Mouse (Mus musculus) embryonic facial prominence, embryonic 15.5 days (tissue): ENCODE results near the gene Pik3c2g. TPM values are rescaled to one million over a fixed set of nuclear protein-coding genes. Genes with fewer than 3 reads are reported as not detected.

ENCODE experiments used
- ATAC-seq: fragments of 200-750 bp; cut with Nextera tagmentation; 2 replicates; pipeline ENCODE4 v1.8.0; 2017; ENCODE audit warnings: low read depth, moderate TSS enrichment; ENCODE audit not compliant: insufficient number of reproducible peaks, low FRiP score, low TSS enrichment
- H3K27ac ChIP-seq: fragments of 300-500 bp; sonication (generic); replicated peaks from 2 replicates; pipeline ENCODE4 v1.5.1; 2015; ENCODE audit warnings: mild to moderate bottlenecking, inconsistent platforms
- H3K27me3 ChIP-seq: fragments of 300-500 bp; sonication (generic); 2 replicates; pipeline ENCODE4 v1.6.1; 2015; ENCODE audit warnings: inconsistent platforms
- H3K36me3 ChIP-seq: fragments of 300-500 bp; sonication (generic); 2 replicates; pipeline ENCODE4 v1.6.1; 2015; ENCODE audit warnings: mild to moderate bottlenecking, inconsistent platforms
- H3K4me1 ChIP-seq: fragments of 300-500 bp; sonication (generic); 2 replicates; pipeline ENCODE4 v1.6.1; 2015; ENCODE audit warnings: inconsistent platforms
- H3K4me2 ChIP-seq: fragments of 300-500 bp; sonication (generic); replicated peaks from 2 replicates; pipeline ENCODE4 v1.6.1; 2015; ENCODE audit warnings: mild to moderate bottlenecking, inconsistent platforms
- H3K4me3 ChIP-seq: fragments of 300-500 bp; sonication (generic); replicated peaks from 2 replicates; pipeline ENCODE4 v1.5.1; 2015; ENCODE audit warnings: mild to moderate bottlenecking, inconsistent platforms
- H3K9ac ChIP-seq: fragments of 300-500 bp; sonication (generic); 2 replicates; pipeline ENCODE4 v1.6.1; 2015; ENCODE audit warnings: inconsistent platforms
- H3K9me3 ChIP-seq: fragments of 300-500 bp; sonication (generic); replicated peaks from 2 replicates; pipeline ENCODE4 v1.6.1; 2016; ENCODE audit warnings: inconsistent platforms
- WGBS: fragments of 180-500 bp; shearing (Covaris S2); methylation state at CpG from one replicate; pipeline ENCODE4 v1.1.7; 2015; 5-methylcytosine and 5-hydroxymethylcytosine counted together
- polyA plus RNA-seq: library from polyadenylated mRNA; unstranded; fragments of >200 nt; fragmentation: Nextera tagmentation; extraction: Ambion mirVana; gene quantifications from 2 replicates; pipeline ENCODE4 v1.2.1, GENCODE M21; 2015

Gene Pik3c2g
- polyA plus RNA-seq, 1 experiment from 2014 or later: 1.4 TPM

DNA sequence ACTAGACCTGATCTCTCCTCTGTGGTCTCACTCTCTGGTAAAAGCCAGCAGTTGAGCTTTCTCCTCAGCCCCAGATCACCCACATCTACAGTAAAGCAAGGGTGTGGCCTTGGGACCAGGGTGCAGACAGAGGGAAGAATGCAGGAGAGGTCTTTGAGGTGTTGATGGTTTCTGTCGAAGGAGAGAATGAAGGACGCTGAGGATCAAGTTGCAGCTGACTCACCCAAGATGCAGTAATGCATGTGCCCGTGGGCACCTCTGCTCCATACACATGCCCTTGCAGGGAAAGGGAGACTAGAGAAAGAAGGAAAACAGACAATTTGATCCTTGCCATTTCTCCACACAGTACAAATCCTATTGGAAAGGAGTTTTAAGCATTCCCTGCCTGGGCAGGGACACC, 5.1 kb downstream of the Pik3c2g start:
- Histone ChIP-seq H3K4me3 (no peak overlapping the region), H3K4me2 (no peak overlapping the region), H3K27me3 (no peaks in the 10 kb centered on the region), H3K4me1 (0 out of 2 replicates have a peak, but pooled peaks cover 7% of the 10 kb centered on the region), H3K9me3 (no peaks in the 10 kb centered on the region), H3K36me3 (no peaks in the 10 kb centered on the region), H3K27ac (no peak overlapping the region), H3K9ac (no peak overlapping the region)
- no peak for ATAC-seq
- 38% methylated on average over 3 of the region's 3 CpGs for WGBS

DNA sequence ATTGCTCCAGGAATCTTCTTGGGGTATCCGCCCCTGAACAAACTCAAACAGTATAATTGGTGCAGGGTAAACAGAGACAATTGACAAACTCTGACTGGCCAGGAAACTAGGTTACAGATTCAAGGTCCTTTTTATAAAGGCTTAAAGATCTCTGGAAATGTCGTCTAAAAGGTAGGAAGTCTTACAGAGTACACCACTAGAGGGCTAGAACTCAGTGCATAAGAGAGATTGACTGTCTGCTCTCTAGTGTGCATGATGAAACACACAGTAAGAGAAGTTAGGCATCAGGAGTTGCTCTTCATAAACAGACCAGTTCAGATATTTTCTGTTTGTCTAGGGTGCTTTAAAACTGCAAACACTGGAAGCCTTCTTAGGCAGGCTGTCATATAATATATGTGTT, 9.4 kb downstream of the Pik3c2g start:
- Histone ChIP-seq H3K4me2 (no peak overlapping the region), H3K36me3 (no peaks in the 10 kb centered on the region), H3K27ac (no peak overlapping the region), H3K4me1 (no peaks in the 10 kb centered on the region), H3K4me3 (no peak overlapping the region), H3K9me3 (no peaks in the 10 kb centered on the region), H3K9ac (no peak overlapping the region), H3K27me3 (no peaks in the 10 kb centered on the region)
- no peak for ATAC-seq
- 48% methylated on average over 2 of the region's 2 CpGs for WGBS

- H3K9me3 ChIP-seq: no peaks in the 10 kb centered on the region
- no peak overlapping the region for H3K27ac ChIP-seq
- 59% methylated on average over 1 of the region's 1 CpGs for WGBS
Observed at GRCm38 (mm10) chr6:139599216-139599615, 12.2 kb downstream of the Pik3c2g start.

GRCm38 (mm10) chr6:139618774-139619173, 31.8 kb downstream of the Pik3c2g start:
- Histone ChIP-seq H3K4me1 (no peaks in the 10 kb centered on the region), H3K9me3 (no peaks in the 10 kb centered on the region), H3K36me3 (no peaks in the 10 kb centered on the region), H3K4me3 (no peak overlapping the region), H3K4me2 (no peak overlapping the region), H3K27me3 (no peaks in the 10 kb centered on the region), H3K9ac (no peak overlapping the region), H3K27ac (no peak overlapping the region)
- no peak for ATAC-seq
- 80% methylated on average over 4 of the region's 4 CpGs for WGBS

More at GRCm38 (mm10) chr6:139599216-139599615, 12.2 kb downstream of the Pik3c2g start:
- no peak for ATAC-seq
- H3K4me3 ChIP-seq: no peak overlapping the region
- no peaks in the 10 kb centered on the region for H3K27me3 ChIP-seq
- no peaks in the 10 kb centered on the region for H3K36me3 ChIP-seq
- H3K9ac ChIP-seq: no peak overlapping the region
- H3K4me1 ChIP-seq: no peaks in the 10 kb centered on the region
- no peak overlapping the region for H3K4me2 ChIP-seq

DNA sequence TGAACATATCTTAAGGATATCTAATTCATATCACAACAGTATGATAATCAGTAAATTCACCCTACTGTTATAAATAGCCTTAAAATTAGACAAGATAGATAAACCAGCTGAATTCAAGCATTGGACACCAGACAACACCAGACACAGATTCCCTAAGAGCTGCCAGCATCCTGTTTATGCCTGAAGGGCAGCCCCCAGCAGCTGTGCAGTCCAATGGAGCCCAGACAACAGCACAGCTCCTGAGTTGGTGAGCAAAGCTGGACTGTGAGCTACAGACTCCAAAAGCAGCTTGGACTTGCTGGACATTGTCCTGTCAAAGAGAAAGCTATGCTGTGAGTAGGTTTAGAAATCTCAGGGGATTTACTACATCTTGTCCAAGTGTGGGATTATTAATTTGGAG, 37.7 kb downstream of the Pik3c2g start:
- no peak overlapping the region for H3K9ac ChIP-seq
- H3K9me3 ChIP-seq: no peaks in the 10 kb centered on the region
- H3K27me3 ChIP-seq: no peaks in the 10 kb centered on the region
- no peaks in the 10 kb centered on the region for H3K4me1 ChIP-seq
- no peak overlapping the region for H3K27ac ChIP-seq
- H3K36me3 ChIP-seq: no peaks in the 10 kb centered on the region
- H3K4me2 ChIP-seq: no peak overlapping the region
- no peak overlapping the region for H3K4me3 ChIP-seq
- no peak for ATAC-seq

- Histone ChIP-seq H3K4me1 (no peaks in the 10 kb centered on the region), H3K4me2 (no peak overlapping the region), H3K4me3 (no peak overlapping the region), H3K27ac (no peak overlapping the region), H3K27me3 (no peaks in the 10 kb centered on the region), H3K9me3 (no peaks in the 10 kb centered on the region), H3K9ac (no peak overlapping the region), H3K36me3 (no peaks in the 10 kb centered on the region)
- no peak for ATAC-seq
- 76% methylated on average over 3 of the region's 3 CpGs for WGBS
Observed at GRCm38 (mm10) chr6:139634561-139634960, 47.5 kb downstream of the Pik3c2g start.

GRCm38 (mm10) chr6:139655399-139655798, 68.4 kb downstream of the Pik3c2g start:
- H3K4me2 ChIP-seq: no peak overlapping the region
- no peaks in the 10 kb centered on the region for H3K9me3 ChIP-seq
- 33% methylated on average over 4 of the region's 4 CpGs for WGBS
- H3K27ac ChIP-seq: no peak overlapping the region
- no peaks in the 10 kb centered on the region for H3K4me1 ChIP-seq
- H3K9ac ChIP-seq: no peak overlapping the region
- no peaks in the 10 kb centered on the region for H3K27me3 ChIP-seq
- no peak overlapping the region for H3K4me3 ChIP-seq
- ATAC-seq: no peak
- no peaks in the 10 kb centered on the region for H3K36me3 ChIP-seq

GRCm38 (mm10) chr6:139662462-139662861, 75.4 kb downstream of the Pik3c2g start:
- 61% methylated on average over 1 of the region's 1 CpGs for WGBS
- H3K9me3 ChIP-seq: no peaks in the 10 kb centered on the region
- H3K9ac ChIP-seq: no peak overlapping the region
- H3K27ac ChIP-seq: no peak overlapping the region
- ATAC-seq: no peak
- no peaks in the 10 kb centered on the region for H3K27me3 ChIP-seq
- no peak overlapping the region for H3K4me3 ChIP-seq
- H3K36me3 ChIP-seq: no peaks in the 10 kb centered on the region
- no peaks in the 10 kb centered on the region for H3K4me1 ChIP-seq
- H3K4me2 ChIP-seq: no peak overlapping the region

DNA sequence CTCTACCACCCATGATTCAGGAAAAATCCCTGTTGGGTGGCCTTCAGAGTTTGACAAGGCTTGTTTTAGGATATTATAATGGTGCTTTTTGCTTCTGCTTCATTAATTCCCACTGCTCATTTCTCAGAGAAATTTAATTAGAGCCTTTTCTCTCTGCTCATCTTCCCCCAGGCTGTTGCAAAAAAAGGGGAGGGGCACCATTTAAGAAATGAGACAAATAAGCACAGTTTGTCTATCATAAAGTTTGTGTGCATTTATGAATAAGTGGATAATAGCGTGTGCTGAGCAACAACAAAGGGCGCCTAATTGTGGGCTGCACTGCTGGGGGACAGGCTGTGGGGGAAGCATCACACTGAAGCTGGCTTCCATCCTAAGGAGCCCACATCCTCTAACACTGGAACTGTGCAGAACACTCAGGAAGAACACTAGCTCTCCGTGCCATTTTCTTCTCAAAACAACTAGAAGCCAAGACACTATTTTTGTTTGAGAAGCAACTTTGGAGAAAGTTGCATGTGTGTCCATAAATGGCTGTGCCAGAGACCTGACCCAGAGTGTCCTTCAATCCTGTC, 131.5 kb downstream of the Pik3c2g start:
- H3K4me1 ChIP-seq: no peaks in the 10 kb centered on the region
- no peak for ATAC-seq
- H3K27me3 ChIP-seq: no peaks in the 10 kb centered on the region
- WGBS: 71% methylated on average over 3 of the region's 3 CpGs
- H3K9me3 ChIP-seq: no peaks in the 10 kb centered on the region
- H3K4me3 ChIP-seq: no peak overlapping the region
- no peak overlapping the region for H3K4me2 ChIP-seq
- H3K36me3 ChIP-seq: no peaks in the 10 kb centered on the region
- no peak overlapping the region for H3K9ac ChIP-seq
- H3K27ac ChIP-seq: no peak overlapping the region

DNA sequence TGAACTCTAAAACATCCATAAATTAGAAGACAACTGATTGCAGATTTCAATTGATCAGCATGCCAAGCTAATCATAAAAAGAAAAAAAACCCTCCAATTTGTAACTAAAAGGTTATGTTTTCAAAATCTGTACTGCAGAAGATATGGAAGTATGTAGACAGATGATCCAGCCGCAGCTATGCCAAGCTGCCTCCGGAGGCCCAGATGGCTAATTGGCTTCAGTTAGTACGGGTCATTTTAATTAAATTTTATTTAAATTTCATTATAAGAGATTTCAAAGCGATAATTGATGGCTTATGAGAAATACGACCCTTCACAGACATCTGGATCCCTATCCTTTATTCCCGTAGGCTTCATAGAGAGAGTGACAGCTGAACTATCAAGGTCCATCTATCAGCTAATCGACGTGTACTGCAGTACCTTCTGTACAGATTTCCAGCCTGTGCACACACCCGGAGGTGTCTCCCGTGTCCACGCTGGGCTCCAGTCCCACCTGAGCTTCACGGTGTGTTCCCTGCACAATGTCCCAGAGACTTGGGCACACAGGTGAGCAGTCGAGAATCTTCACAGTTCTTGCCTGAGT, 132.7 kb downstream of the Pik3c2g start:
- Histone ChIP-seq H3K9me3 (no peaks in the 10 kb centered on the region), H3K36me3 (no peaks in the 10 kb centered on the region), H3K27ac (no peak overlapping the region), H3K4me3 (no peak overlapping the region), H3K27me3 (no peaks in the 10 kb centered on the region), H3K4me1 (no peaks in the 10 kb centered on the region), H3K9ac (no peak overlapping the region), H3K4me2 (no peak overlapping the region)
- 75% methylated on average over 13 of the region's 13 CpGs for WGBS
- no peak for ATAC-seq

DNA sequence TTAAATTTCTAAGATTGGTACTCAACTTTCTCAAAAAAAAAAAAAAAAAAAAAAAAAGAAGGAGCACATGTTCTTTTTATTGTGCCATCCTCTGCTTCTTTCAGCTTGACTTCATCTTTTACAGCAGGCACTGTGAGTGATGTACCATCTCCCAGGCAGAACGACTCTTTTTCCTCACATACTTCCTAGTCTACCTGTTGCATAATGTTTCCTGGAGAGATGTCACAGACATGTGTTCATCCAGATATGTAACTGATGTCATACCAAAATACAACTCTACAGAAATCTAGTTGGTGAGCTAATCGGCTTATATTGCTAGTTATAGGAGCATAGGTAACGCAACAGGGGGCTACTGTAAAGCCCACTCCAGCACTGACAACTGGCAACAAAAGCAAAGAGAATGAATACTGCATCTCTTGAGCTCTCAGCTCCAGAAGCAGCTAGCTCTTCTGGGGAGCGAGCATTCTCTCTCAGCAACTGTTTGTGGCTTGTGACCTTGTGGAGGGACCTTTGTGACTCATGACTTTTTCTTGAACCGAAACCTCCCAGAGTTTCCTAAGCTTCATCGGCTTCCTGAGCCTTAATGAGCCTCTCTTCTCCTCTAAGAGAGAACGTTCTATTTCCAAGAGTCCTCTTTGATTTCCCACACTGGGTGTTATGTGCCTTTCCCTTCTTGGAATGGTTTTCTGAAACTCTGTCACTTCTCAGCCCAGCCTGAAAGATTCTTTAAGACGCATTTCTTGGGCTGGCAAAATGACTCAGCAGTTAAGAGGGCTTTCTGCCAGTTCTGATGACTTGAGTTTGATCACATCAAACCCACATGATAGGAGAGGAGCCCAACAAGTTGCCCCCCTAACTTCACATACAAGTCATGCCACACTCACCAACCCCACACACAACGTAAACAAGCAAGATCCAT, 148.9 kb downstream of the Pik3c2g start:
- no peaks in the 10 kb centered on the region for H3K36me3 ChIP-seq
- no peak overlapping the region for H3K4me2 ChIP-seq
- WGBS: 87% methylated on average over 9 of the region's 9 CpGs
- no peak overlapping the region for H3K4me3 ChIP-seq
- H3K4me1 ChIP-seq: no peaks in the 10 kb centered on the region
- H3K9ac ChIP-seq: no peak overlapping the region
- H3K27me3 ChIP-seq: no peaks in the 10 kb centered on the region
- no peak for ATAC-seq
- no peak overlapping the region for H3K27ac ChIP-seq
- no peaks in the 10 kb centered on the region for H3K9me3 ChIP-seq
